Mouse (Mus musculus) lung, embryonic 14.5 days (tissue): ENCODE measurements around the gene Fam240b. TPM values are rescaled to one million over a fixed set of nuclear protein-coding genes. Genes with fewer than 3 reads are reported as not detected.

Source experiments
- ATAC-seq: fragments of 200-750 bp; cut with Nextera tagmentation; 2 replicates; pipeline ENCODE4 v1.8.0; 2017; ENCODE audit warnings: mild to moderate bottlenecking, moderate TSS enrichment, moderate library complexity; ENCODE audit not compliant: insufficient read depth
- DNase-seq: peaks from one replicate; pipeline ENCODE4 v3.0.0-alpha.2; 2015
- H3K27ac ChIP-seq: fragments of 300-500 bp; sonication (generic); 2 replicates; pipeline ENCODE4 v1.5.1; 2014; ENCODE audit warnings: low read depth, mild to moderate bottlenecking, moderate library complexity
- H3K27me3 ChIP-seq: fragments of 300-500 bp; sonication (generic); 2 replicates; pipeline ENCODE4 v1.6.1; 2014; ENCODE audit warnings: low read length, control low read depth; ENCODE audit not compliant: insufficient read depth
- H3K36me3 ChIP-seq: fragments of 300-500 bp; sonication (generic); 2 replicates; pipeline ENCODE4 v1.6.1; 2014; ENCODE audit warnings: control low read depth; ENCODE audit not compliant: insufficient read depth
- H3K4me1 ChIP-seq: fragments of 300-500 bp; sonication (generic); 2 replicates; pipeline ENCODE4 v1.6.1; 2014; ENCODE audit warnings: antibody characterized with exemption, control low read depth; ENCODE audit not compliant: insufficient read depth
- H3K4me2 ChIP-seq: fragments of 300-500 bp; sonication (generic); 2 replicates; pipeline ENCODE4 v1.6.1; 2014; ENCODE audit warnings: mild to moderate bottlenecking
- H3K4me3 ChIP-seq: fragments of 300-500 bp; sonication (generic); 2 replicates; pipeline ENCODE4 v1.5.1; 2014; ENCODE audit warnings: low read depth, low read length
- H3K9ac ChIP-seq: fragments of 300-500 bp; sonication (generic); 2 replicates; pipeline ENCODE4 v1.6.1; 2014
- H3K9me3 ChIP-seq: fragments of 300-500 bp; sonication (generic); 2 replicates; pipeline ENCODE4 v1.6.1; 2016; ENCODE audit warnings: low read depth, low read length, control low read depth
- CTCF ChIP-seq: IDR thresholded peaks from 2 replicates; pipeline ENCODE4 v1.5.1; 2016; ENCODE audit warnings: antibody characterized with exemption, low read depth
- WGBS: fragments of 180-500 bp; shearing (Covaris S2); extraction: QIAGEN DNeasy Blood & Tissue Kit; methylation state at CpG from one replicate; pipeline ENCODE4 v1.1.7; 2014; 5-methylcytosine and 5-hydroxymethylcytosine counted together
- polyA plus RNA-seq: library from polyadenylated mRNA; unstranded; fragments of >200 nt; fragmentation: Nextera tagmentation; extraction: Ambion mirVana; gene quantifications from 2 replicates; pipeline ENCODE4 v1.2.1, GENCODE M21; 2014

The Fam240b gene
- polyA plus RNA-seq, 1 experiment from 2014 or later, result not detected

DNA sequence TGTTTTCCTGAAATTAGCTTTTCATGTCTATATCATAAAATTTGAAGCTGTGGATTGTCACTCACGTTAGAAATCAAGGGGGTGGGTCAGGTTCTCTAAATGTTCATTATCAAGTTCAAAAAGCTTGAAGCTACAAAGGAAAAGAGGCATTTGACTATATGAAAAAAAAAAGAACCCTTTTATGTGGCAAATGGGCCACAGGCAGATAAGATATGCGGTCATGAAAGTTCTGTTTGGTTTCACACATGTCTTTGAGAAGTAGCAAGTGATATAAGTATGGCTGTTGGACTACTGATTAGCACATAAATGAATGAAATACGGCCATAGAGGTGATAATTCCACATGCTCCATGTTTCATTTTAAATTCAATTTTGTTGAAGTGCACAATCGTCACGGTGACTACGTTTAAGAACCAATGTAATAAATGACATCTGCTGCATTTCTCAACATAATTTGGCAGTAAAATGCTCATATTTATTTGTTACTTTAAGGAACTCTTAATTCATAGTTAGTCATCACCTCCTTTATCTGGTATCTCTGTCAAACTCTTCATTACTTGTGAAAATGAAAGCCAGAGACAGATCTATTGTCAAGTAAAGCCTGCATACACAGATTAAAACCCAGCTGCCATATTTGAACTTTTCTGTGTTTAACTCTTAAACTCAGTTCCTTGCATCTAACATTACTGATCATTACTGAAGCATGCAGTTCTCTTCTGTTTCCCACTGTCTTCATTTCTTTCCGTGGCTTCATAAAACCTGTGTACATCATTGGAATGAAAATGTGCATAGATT is 47.4 kb downstream of the Fam240b start:
- H3K4me1 ChIP-seq, result no peaks in the 10 kb centered on the region
- H3K4me2 ChIP-seq, result no peak overlapping the region
- H3K9ac ChIP-seq, result no peak overlapping the region
- H3K36me3 ChIP-seq, result no peaks in the 10 kb centered on the region
- no peaks in the 10 kb centered on the region for H3K27me3 ChIP-seq
- DNase-seq (no peak), ATAC-seq (no peak)
- TF ChIP-seq CTCF, result no peak
- H3K9me3 ChIP-seq, result no peaks in the 10 kb centered on the region
- H3K4me3 ChIP-seq, result no peak overlapping the region
- 66% methylated on average over 7 of the region's 7 CpGs for WGBS
- H3K27ac ChIP-seq, result no peak overlapping the region

DNA sequence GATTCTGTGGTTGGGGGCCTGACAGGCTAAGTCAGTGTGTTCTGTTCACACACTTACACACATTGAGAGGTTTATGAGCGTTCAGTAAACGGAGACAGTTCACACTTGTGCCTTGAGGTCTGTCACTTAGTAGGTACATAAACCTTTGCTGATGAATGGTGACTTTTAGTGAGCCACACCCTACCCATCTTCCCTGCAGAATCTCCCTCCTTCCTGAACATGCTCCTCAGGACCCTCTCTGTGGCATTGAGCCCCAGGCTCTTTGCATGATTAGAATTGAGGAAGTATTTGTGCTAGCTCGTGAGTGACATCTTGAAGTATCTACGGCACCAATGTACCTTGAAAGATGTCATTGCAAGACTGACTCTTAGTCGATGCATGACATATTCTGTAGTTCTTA is 48.9 kb downstream of the Fam240b start:
- no peak for TF ChIP-seq CTCF
- H3K9ac ChIP-seq, result no peak overlapping the region
- H3K9me3 ChIP-seq, result no peaks in the 10 kb centered on the region
- H3K27ac ChIP-seq, result no peak overlapping the region
- H3K4me2 ChIP-seq, result no peak overlapping the region
- DNase-seq (no peak), ATAC-seq (no peak)
- no peak overlapping the region for H3K4me3 ChIP-seq
- no peaks in the 10 kb centered on the region for H3K27me3 ChIP-seq
- H3K36me3 ChIP-seq, result no peaks in the 10 kb centered on the region
- H3K4me1 ChIP-seq, result no peaks in the 10 kb centered on the region
- WGBS, result 83% methylated on average over 5 of the region's 5 CpGs

DNA sequence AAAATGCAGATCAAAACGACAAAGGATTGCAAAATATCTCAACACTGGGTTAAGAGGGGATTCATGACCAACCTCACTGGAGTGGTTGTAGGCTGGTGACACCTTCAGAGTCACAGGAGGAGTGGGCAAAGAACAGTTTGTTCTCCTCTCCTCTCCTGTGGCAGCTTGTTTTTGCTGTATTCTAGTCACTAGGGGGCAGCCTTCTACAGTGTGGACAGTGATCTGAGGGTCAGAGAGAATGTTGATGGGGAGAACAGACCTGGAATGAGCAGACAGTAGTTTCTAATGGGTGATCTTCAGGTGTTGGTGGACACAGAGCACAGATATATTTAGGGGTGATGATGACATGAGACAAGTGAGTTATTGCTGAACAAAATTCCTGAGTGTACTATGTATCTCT is 49.6 kb downstream of the Fam240b start:
- ATAC-seq, result peak; percentile 54; the same call in 1 of the 2 replicates
- Histone ChIP-seq H3K4me1 (no peaks in the 10 kb centered on the region), H3K27me3 (no peaks in the 10 kb centered on the region), H3K4me3 (no peak overlapping the region), H3K36me3 (no peaks in the 10 kb centered on the region), H3K27ac (no peak overlapping the region), H3K9me3 (no peaks in the 10 kb centered on the region), H3K4me2 (no peak overlapping the region), H3K9ac (no peak overlapping the region)
- 3% methylated on average over 1 of the region's 1 CpGs for WGBS
- TF ChIP-seq CTCF, result peak; percentile 76
- peak; percentile 71 for DNase-seq

DNA sequence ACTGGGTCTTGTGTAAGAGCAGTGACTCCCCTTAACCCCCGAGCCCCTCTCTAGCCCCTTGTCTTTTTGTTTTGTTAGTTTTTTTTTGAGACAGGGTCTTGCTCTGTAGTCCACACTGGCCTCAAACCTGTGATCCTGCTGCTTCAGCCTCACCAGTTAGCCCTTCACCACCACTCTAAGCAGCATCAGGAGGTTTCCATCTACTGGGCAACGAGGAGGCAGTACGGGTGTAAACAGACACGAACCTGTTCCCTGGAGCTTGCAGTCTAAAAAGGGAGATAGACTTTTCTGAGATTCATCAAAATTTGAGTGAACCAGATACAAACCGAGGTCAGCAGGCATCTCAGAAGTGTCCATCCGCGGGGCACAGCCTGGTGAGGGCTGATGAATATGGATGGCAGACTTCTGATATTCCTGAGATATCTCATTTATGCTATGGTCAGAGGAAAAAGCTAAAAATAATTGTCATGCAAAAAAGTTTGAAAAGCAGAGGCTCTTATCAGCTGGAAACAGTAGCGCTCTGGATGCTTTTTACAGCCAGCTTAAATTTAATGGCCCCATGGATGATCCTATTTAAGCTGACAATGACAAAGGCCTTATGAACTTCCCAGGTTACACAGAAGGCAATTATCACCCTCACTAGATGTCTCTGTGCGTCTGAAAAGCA is 52.2 kb downstream of the Fam240b start:
- no peaks in the 10 kb centered on the region for H3K27me3 ChIP-seq
- no peak overlapping the region for H3K27ac ChIP-seq
- TF ChIP-seq CTCF, result no peak
- H3K9ac ChIP-seq, result no peak overlapping the region
- H3K9me3 ChIP-seq, result no peaks in the 10 kb centered on the region
- H3K4me3 ChIP-seq, result no peak overlapping the region
- ATAC-seq, result no peak
- H3K4me2 ChIP-seq, result no peak overlapping the region
- no peak for DNase-seq
- WGBS, result 64% methylated on average over 9 of the region's 9 CpGs
- no peaks in the 10 kb centered on the region for H3K4me1 ChIP-seq
- no peaks in the 10 kb centered on the region for H3K36me3 ChIP-seq

- H3K36me3 ChIP-seq, result 0 out of 2 replicates have a peak, but pooled peaks cover 4% of the 10 kb centered on the region
- DNase-seq (peak; percentile 80), ATAC-seq (peak; percentile 64; the same call in 1 of the 2 replicates)
- no peak overlapping the region for H3K27ac ChIP-seq
- no peaks in the 10 kb centered on the region for H3K9me3 ChIP-seq
- H3K27me3 ChIP-seq, result no peaks in the 10 kb centered on the region
- WGBS, result 48% methylated on average over 4 of the region's 4 CpGs
- H3K9ac ChIP-seq, result no peak overlapping the region
- H3K4me1 ChIP-seq, result no peaks in the 10 kb centered on the region
- no peak overlapping the region for H3K4me3 ChIP-seq
- no peak overlapping the region for H3K4me2 ChIP-seq
- peak; percentile 61 for TF ChIP-seq CTCF
These were observed 54.2 kb downstream of the Fam240b start for GRCm38 (mm10) chr13:64443263-64443894.

DNA sequence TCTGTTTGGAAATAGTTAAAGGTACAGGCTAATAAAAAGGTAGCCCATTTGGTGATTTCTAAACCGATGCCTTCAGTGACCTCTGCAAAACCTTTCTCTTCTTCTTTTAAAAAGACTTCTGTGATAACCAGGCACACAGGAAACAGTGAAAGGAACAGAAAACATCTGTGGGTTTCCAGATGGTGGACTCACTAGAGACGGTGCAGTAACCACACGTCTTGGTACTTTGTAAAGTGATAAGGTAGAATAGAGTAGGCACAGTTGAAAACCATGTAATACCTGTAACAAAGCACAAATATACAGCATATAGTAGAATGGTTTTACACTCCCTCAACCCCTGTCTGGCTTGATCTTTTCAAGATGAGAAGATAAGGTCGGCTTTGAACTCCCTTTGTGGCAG is 57.0 kb downstream of the Fam240b start:
- Histone ChIP-seq H3K4me3 (no peak overlapping the region), H3K9ac (no peak overlapping the region), H3K27me3 (no peaks in the 10 kb centered on the region), H3K4me2 (no peak overlapping the region), H3K27ac (no peak overlapping the region), H3K9me3 (no peaks in the 10 kb centered on the region), H3K4me1 (no peaks in the 10 kb centered on the region), H3K36me3 (0 out of 2 replicates have a peak, but pooled peaks cover 4% of the 10 kb centered on the region)
- TF ChIP-seq CTCF, result no peak
- DNase-seq, result no peak
- WGBS, result 53% methylated on average over 4 of the region's 4 CpGs
- ATAC-seq, result no peak

GRCm38 (mm10) chr13:64439471-64439870 is 58.1 kb downstream of the Fam240b start:
- 68% methylated on average over 5 of the region's 5 CpGs for WGBS
- no peak overlapping the region for H3K4me2 ChIP-seq
- 0 out of 2 replicates have a peak, but pooled peaks cover 4% of the 10 kb centered on the region for H3K36me3 ChIP-seq
- no peaks in the 10 kb centered on the region for H3K27me3 ChIP-seq
- no peak for DNase-seq
- no peak overlapping the region for H3K4me3 ChIP-seq
- no peak for ATAC-seq
- TF ChIP-seq CTCF, result no peak
- H3K9me3 ChIP-seq, result no peaks in the 10 kb centered on the region
- H3K4me1 ChIP-seq, result no peaks in the 10 kb centered on the region
- no peak overlapping the region for H3K27ac ChIP-seq
- H3K9ac ChIP-seq, result no peak overlapping the region
